Mouse (Mus musculus) lung, adult 10 weeks (tissue): Measurements from ENCODE around the gene Pigx. TPM values are rescaled to one million over a fixed set of nuclear protein-coding genes. Genes with fewer than 3 reads are reported as not detected.

Experiments used
- polyA plus RNA-seq: library from polyadenylated mRNA; stranded (reverse); fragments of 350-450 nt; fragmentation: Illumina TruSeq; extraction: RNeasy Lipid Tissue Mini Kit (QIAGEN cat#74804); gene quantifications from one replicate; pipeline ENCODE4 v1.2.3, GENCODE M21; 2014; ENCODE audit warnings: low read depth, low replicate concordance; ENCODE audit not compliant: insufficient read depth

The Pigx gene
- 31.9 TPM for polyA plus RNA-seq

DNA sequence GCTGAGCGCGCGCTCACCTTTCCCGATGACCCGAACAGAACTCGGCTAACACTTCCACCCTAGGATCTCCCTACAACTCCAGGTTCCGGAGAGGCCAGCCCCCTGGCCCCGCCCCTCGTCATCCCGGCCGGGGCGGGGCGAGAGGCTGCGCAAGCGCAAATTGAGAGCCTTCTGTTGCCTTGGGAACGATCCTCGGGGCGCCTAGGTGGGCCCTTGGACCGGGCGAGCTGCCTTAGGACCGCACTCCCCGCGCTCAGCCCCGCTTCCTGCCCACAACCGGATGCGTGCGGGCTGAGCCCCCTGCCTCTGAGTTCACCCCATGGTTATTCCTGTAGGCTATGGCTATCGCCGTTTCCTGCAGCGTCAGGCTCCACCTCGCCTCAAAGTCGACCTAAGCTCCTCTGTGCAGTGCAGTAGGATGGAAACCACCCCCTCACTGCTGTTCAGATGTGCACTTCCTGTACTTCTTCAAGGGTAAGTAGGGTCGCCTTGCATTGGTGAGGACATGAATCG, at the start of gene Pigx, which contains the start of gene Cep19:
Gene Pigx (minus strand): TSS at position 103 of the 513 bp plus-strand sequence.
Gene Cep19 (plus strand): TSS at position 163 of the 513 bp plus-strand sequence.

DNA sequence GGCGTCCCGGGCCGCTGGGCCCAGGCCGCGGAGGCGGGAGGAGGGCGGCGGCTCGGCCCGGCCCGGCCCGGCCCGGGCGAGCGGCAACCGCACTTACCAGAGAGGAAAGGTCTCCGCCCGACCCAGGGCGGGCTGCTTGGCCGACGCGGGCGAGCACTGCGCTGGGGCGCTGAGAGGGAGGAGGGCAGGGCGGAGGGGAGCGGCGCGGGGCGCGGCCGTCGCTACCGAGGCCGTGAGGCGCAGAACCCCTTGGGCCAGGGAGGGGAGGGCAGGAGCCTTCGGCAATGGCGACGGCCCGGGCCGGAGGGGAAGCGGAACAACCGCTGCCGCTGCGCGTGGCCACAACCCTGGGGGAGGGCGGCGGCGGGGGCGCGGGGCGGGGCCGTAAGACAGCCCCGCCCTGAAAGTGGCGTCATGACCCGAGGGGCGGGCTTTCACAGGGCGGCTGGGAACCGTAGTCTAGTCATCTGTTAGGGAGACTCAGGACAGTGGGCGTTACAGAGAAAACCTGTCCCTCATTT, 20.5 kb downstream of the Pigx start, which contains the start of gene Pak2:
Gene Pak2 (minus strand): TSS at position 352 of the 521 bp plus-strand sequence.

Other genes with a start within 250 kb of the Pigx start
- gene Meltf, start 220.9 kb downstream of the Pigx start, polyA plus RNA-seq: not detected
- gene Pigz, start 165.9 kb downstream of the Pigx start, polyA plus RNA-seq: 0.61 TPM
- 21.9 TPM for gene 0610012G03Rik, start 151.2 kb downstream of the Pigx start, polyA plus RNA-seq
- 36.0 TPM for gene Ncbp2, start 151.2 kb downstream of the Pigx start, polyA plus RNA-seq
- gene Senp5, start 96.5 kb downstream of the Pigx start, polyA plus RNA-seq: 6.5 TPM
- gene Pak2, start 20.4 kb downstream of the Pigx start, polyA plus RNA-seq: 21.4 TPM
- 14.8 TPM for gene Cep19, start 60 bp upstream of the Pigx start, polyA plus RNA-seq
- gene Nrros, start 65.9 kb upstream of the Pigx start, polyA plus RNA-seq: 19.6 TPM
- gene Bex6, start 80.1 kb upstream of the Pigx start, polyA plus RNA-seq: not detected
- 7.9 TPM for gene Fbxo45, start 147.4 kb upstream of the Pigx start, polyA plus RNA-seq
- gene Wdr53, start 147.5 kb upstream of the Pigx start, polyA plus RNA-seq: 12.9 TPM
- 0.22 TPM for gene Smco1, start 171.7 kb upstream of the Pigx start, polyA plus RNA-seq
- 8.4 TPM for gene Rnf168, start 177.7 kb upstream of the Pigx start, polyA plus RNA-seq
- gene Ubxn7, start 232.5 kb upstream of the Pigx start, polyA plus RNA-seq: 6.6 TPM